9 mouse cellular contexts compared by ENCODE assay signal in the genomic region with DNA sequence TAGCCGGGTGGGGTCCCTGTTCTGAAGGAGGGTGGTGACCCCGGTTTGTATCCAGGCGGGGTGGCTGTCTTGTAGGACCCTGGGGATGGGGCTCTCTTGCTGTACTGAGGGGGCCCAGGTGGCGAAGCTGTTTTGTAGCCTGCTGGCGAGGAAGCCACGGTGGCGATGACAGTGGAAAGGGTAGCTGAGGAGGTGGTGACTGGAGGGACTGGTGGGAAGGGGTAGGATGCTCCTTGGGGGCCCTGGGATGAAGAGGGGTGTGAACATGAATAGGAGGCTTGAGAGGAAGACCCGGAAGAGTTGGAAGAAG. TPM values are rescaled to one million over a fixed set of nuclear protein-coding genes. Genes with fewer than 3 reads are reported as not detected.
DNase-seq lines count a peak whose midpoint lies in the region; ATAC-seq and TF ChIP-seq lines count a peak whose summit lies in the region.
"Had no signal": no experiment of that assay in that cellular context is flagged by ENCODE, and none has a peak within 500 bp of the region (broad histone marks: within the 10 kb centered on the region; RNA-seq: fewer than 3 reads in every experiment).

No protein-coding gene starts in this region.

- peak overlapping the region; percentile 17 for H3K27ac ChIP-seq in cerebellum, adult 2 months (ENCODE audit: insufficient read depth, low read length)
- H3K27ac ChIP-seq in lung, embryonic 16.5 days (ENCODE audit: low read length): peak overlapping the region; percentile 81
- peak overlapping the region; percentile 93; the same call in 1 of the 2 replicates for H3K27ac ChIP-seq in intestine, postnatal 0 days (ENCODE audit: low read depth, low read length)
- H3K27ac ChIP-seq in neural tube, embryonic 14.5 days (ENCODE audit: low read depth, low read length): peak overlapping the region; percentile 68

- no peak for DNase-seq in cerebellum, adult 2 months
- no peak for DNase-seq in cerebellum, adult 11 months
- no peak for DNase-seq in lung, postnatal 25 days (ENCODE audit: low spot score)
- no peak for DNase-seq in retina, embryonic 14.5 days (ENCODE audit: low spot score)
- no peak for DNase-seq in adrenal gland, adult 2 months

- no peaks in the 10 kb centered on the region for H3K27me3 ChIP-seq in cerebellum, adult 2 months (ENCODE audit: control insufficient read depth, insufficient read depth, low read length)
- H3K27me3 ChIP-seq in lung, embryonic 16.5 days (ENCODE audit: control insufficient read depth, insufficient read depth, low read depth, low read length): no peaks in the 10 kb centered on the region
- no peaks in the 10 kb centered on the region for H3K27me3 ChIP-seq in intestine, postnatal 0 days (replicated peaks; ENCODE audit: control insufficient read depth, insufficient read depth, low read length)
- H3K27me3 ChIP-seq in neural tube, embryonic 14.5 days (ENCODE audit: control insufficient read depth, insufficient read depth, low read length): no peaks in the 10 kb centered on the region

- H3K9me3 ChIP-seq in lung, embryonic 16.5 days (ENCODE audit: control insufficient read depth, low read length): no peaks in the 10 kb centered on the region
- no peaks in the 10 kb centered on the region for H3K9me3 ChIP-seq in intestine, postnatal 0 days (ENCODE audit: control insufficient read depth)
- no peaks in the 10 kb centered on the region for H3K9me3 ChIP-seq in neural tube, embryonic 14.5 days (ENCODE audit: control insufficient read depth, low read length)

- peaks cover 32% of the 10 kb centered on the region for H3K36me3 ChIP-seq in lung, embryonic 16.5 days (ENCODE audit: control insufficient read depth, insufficient read depth, low read length)
- peaks cover 45% of the 10 kb centered on the region for H3K36me3 ChIP-seq in intestine, postnatal 0 days (ENCODE audit: control insufficient read depth, insufficient read depth)
- H3K36me3 ChIP-seq in neural tube, embryonic 14.5 days (ENCODE audit: control insufficient read depth, insufficient read depth, low read length): peaks cover 46% of the 10 kb centered on the region

- peak overlapping the region; percentile 97 for H3K4me2 ChIP-seq in lung, embryonic 16.5 days (ENCODE audit: low read depth, low read length)
- H3K4me2 ChIP-seq in intestine, postnatal 0 days (replicated peaks; ENCODE audit: low read depth): peak overlapping the region; percentile 98
- H3K4me2 ChIP-seq in neural tube, embryonic 14.5 days (ENCODE audit: low read depth, low read length): peak overlapping the region; percentile 68

- peak overlapping the region; percentile 54 for H3K4me3 ChIP-seq in cerebellum, adult 2 months (replicated peaks; ENCODE audit: insufficient read depth, low read depth, low read length)
- peak overlapping the region; percentile 58 for H3K4me3 ChIP-seq in lung, embryonic 16.5 days (ENCODE audit: low read length)
- H3K4me3 ChIP-seq in intestine, postnatal 0 days (ENCODE audit: low read depth, low read length): peak overlapping the region; percentile 55
- H3K4me3 ChIP-seq in neural tube, embryonic 14.5 days (ENCODE audit: low read depth, low read length): peak overlapping the region; percentile 37

- no peak for TF ChIP-seq CTCF in cerebellum, adult 2 months (IDR thresholded peaks at IDR 0.05; ENCODE audit: borderline replicate concordance, insufficient read depth, low read depth, low read length)
- no peak for TF ChIP-seq CTCF in intestine, postnatal 0 days (IDR thresholded peaks at IDR 0.05; ENCODE audit: low read depth)

- TF ChIP-seq POLR2A in cerebellum, adult 2 months (IDR thresholded peaks at IDR 0.05; ENCODE audit: borderline replicate concordance, insufficient read depth, low read length): no peak

- H3K4me1 ChIP-seq in cerebellum, adult 2 months (ENCODE audit: control insufficient read depth, insufficient read depth, low read length): peaks cover 14% of the 10 kb centered on the region
- peaks cover 23% of the 10 kb centered on the region for H3K4me1 ChIP-seq in lung, embryonic 16.5 days (replicated peaks; ENCODE audit: control insufficient read depth, insufficient read depth, low read length)
- 0 out of 2 replicates have a peak, but pooled peaks cover 4% of the 10 kb centered on the region for H3K4me1 ChIP-seq in intestine, postnatal 0 days (replicated peaks; ENCODE audit: control insufficient read depth, insufficient read depth, low read length)
- H3K4me1 ChIP-seq in neural tube, embryonic 14.5 days (ENCODE audit: control insufficient read depth, insufficient read depth, low read length): peaks cover 12% of the 10 kb centered on the region

- peak; percentile 4; the same call in 1 of the 2 replicates for ATAC-seq in lung, embryonic 16.5 days (ENCODE audit: low read depth)
- no peak for ATAC-seq in intestine, postnatal 0 days
- peak; percentile 18 for ATAC-seq in neural tube, embryonic 14.5 days (ENCODE audit: low read depth)

- peak overlapping the region; percentile 84 for H3K9ac ChIP-seq in lung, embryonic 16.5 days (ENCODE audit: low read length)
- H3K9ac ChIP-seq in intestine, postnatal 0 days (ENCODE audit: low read depth, low read length): peak overlapping the region; percentile 82
- peak overlapping the region; percentile 70 for H3K9ac ChIP-seq in neural tube, embryonic 14.5 days (replicated peaks; ENCODE audit: low read depth, low read length)

- 6% methylated on average over 8 of the region's 8 CpGs for WGBS in cerebellum, adult 2 months
- WGBS in lung, embryonic 16.5 days: 25% methylated on average over 8 of the region's 8 CpGs
- whole genome bisulfite sequencing in intestine, postnatal 0 days: 20% methylated on average over 8 of the region's 8 CpGs
- 9% methylated on average over 8 of the region's 8 CpGs for WGBS in neural tube, embryonic 14.5 days

RNA-seq across cellular contexts. Expression of gene Grcc10, which starts 5.1 kb away (rescaled TPM):
- 320 and 329 TPM in 2 replicates for polyA plus RNA-seq in cerebellum, adult 2 months (2012; rRNA removed)
- polyA plus RNA-seq in lung, embryonic 16.5 days (2015; fragmentation: Nextera tagmentation; extraction: Ambion mirVana): 430 and 446 TPM in 2 replicates
- 238 and 259 TPM in 2 replicates for polyA plus RNA-seq in intestine, postnatal 0 days (2015; fragmentation: Nextera tagmentation; extraction: Ambion mirVana)
- 634 and 689 TPM in 2 replicates for polyA plus RNA-seq in neural tube, embryonic 14.5 days (2014; fragmentation: Nextera tagmentation; extraction: Ambion mirVana)
- 100 to 1,000 TPM; 357 to 360 TPM for total RNA-seq in adrenal gland, adult 2 months (2021)
- 233 and 246 TPM in 2 replicates for polyA plus RNA-seq in adrenal gland, adult 2 months (2012; rRNA removed)

RNA-seq across cellular contexts. Expression of gene Ptpn6, which starts 7.7 kb away (rescaled TPM):
- polyA plus RNA-seq in cerebellum, adult 2 months (2012; rRNA removed): 2.2 and 2.4 TPM in 2 replicates
- polyA plus RNA-seq in lung, embryonic 16.5 days (2015; fragmentation: Nextera tagmentation; extraction: Ambion mirVana): 21.3 and 27.3 TPM in 2 replicates
- 17.4 TPM in 2 replicates for polyA plus RNA-seq in intestine, postnatal 0 days (2015; fragmentation: Nextera tagmentation; extraction: Ambion mirVana)
- polyA plus RNA-seq in neural tube, embryonic 14.5 days (2014; fragmentation: Nextera tagmentation; extraction: Ambion mirVana): 2.6 and 4.4 TPM in 2 replicates
- total RNA-seq in adrenal gland, adult 2 months (2021): 10 to 100 TPM in 1 of 2 experiments, 1 to 10 TPM in 1; 6.5 to 11.2 TPM
- polyA plus RNA-seq in adrenal gland, adult 2 months (2012; rRNA removed): 6.1 and 6.8 TPM in 2 replicates

RNA-seq across cellular contexts. Expression of gene Gm45234, which starts 9.6 kb away (rescaled TPM):
- not detected in 2 replicates for polyA plus RNA-seq in cerebellum, adult 2 months (2012; rRNA removed)
- polyA plus RNA-seq in lung, embryonic 16.5 days (2015; fragmentation: Nextera tagmentation; extraction: Ambion mirVana): not detected in 2 replicates
- polyA plus RNA-seq in intestine, postnatal 0 days (2015; fragmentation: Nextera tagmentation; extraction: Ambion mirVana): not detected in 2 replicates
- polyA plus RNA-seq in neural tube, embryonic 14.5 days (2014; fragmentation: Nextera tagmentation; extraction: Ambion mirVana): not detected in 2 replicates
- total RNA-seq in adrenal gland, adult 2 months (2021): not detected
- polyA plus RNA-seq in adrenal gland, adult 2 months (2012; rRNA removed): not detected in 2 replicates
- total RNA-seq: layer of hippocampus, postnatal 36 days had no signal

RNA-seq across cellular contexts. Expression of gene Atn1, which starts 10.1 kb away (rescaled TPM):
- polyA plus RNA-seq in cerebellum, adult 2 months (2012; rRNA removed): 83.5 and 90.3 TPM in 2 replicates
- 14.0 and 14.7 TPM in 2 replicates for polyA plus RNA-seq in lung, embryonic 16.5 days (2015; fragmentation: Nextera tagmentation; extraction: Ambion mirVana)
- polyA plus RNA-seq in intestine, postnatal 0 days (2015; fragmentation: Nextera tagmentation; extraction: Ambion mirVana): 7.6 and 8.4 TPM in 2 replicates
- 21.5 and 27.5 TPM in 2 replicates for polyA plus RNA-seq in neural tube, embryonic 14.5 days (2014; fragmentation: Nextera tagmentation; extraction: Ambion mirVana)
- total RNA-seq in adrenal gland, adult 2 months (2021): 10 to 100 TPM; 76.8 to 86.3 TPM
- polyA plus RNA-seq in adrenal gland, adult 2 months (2012; rRNA removed): 73.3 and 110 TPM in 2 replicates

RNA-seq across cellular contexts. Expression of gene Eno2, which starts 23.2 kb away (rescaled TPM):
- polyA plus RNA-seq in cerebellum, adult 2 months (2012; rRNA removed): 888 and 918 TPM in 2 replicates
- 3.5 and 4.7 TPM in 2 replicates for polyA plus RNA-seq in lung, embryonic 16.5 days (2015; fragmentation: Nextera tagmentation; extraction: Ambion mirVana)
- 3.5 and 4.6 TPM in 2 replicates for polyA plus RNA-seq in intestine, postnatal 0 days (2015; fragmentation: Nextera tagmentation; extraction: Ambion mirVana)
- polyA plus RNA-seq in neural tube, embryonic 14.5 days (2014; fragmentation: Nextera tagmentation; extraction: Ambion mirVana): 154 and 205 TPM in 2 replicates
- total RNA-seq in adrenal gland, adult 2 months (2021): 10 to 100 TPM; 12.4 to 35.9 TPM
- 8.3 and 16.5 TPM in 2 replicates for polyA plus RNA-seq in adrenal gland, adult 2 months (2012; rRNA removed)

Comparison
In these comparisons a context has a peak if more than half of its experiments do, and no peak if none do; other contexts are left out.
1. H3K27ac ChIP-seq: peak in every context shown above with its lines; median percentile 93 in intestine, postnatal 0 days; 81 in lung, embryonic 16.5 days; 68 in neural tube, embryonic 14.5 days; 17 in cerebellum, adult 2 months.